Mouse (Mus musculus) liver, postnatal 0 days (tissue): ENCODE measurements around the gene Arl3.

Experiments used
- CTCF ChIP-seq: sonication (generic); IDR thresholded peaks from 2 replicates; pipeline ENCODE4 v1.5.1; 2016; ENCODE audit warnings: antibody characterized with exemption, low read depth
- EP300 ChIP-seq: IDR thresholded peaks from 2 replicates; pipeline ENCODE4 v1.6.1; 2016; ENCODE audit warnings: antibody characterized with exemption, low read depth, mild to moderate bottlenecking

DNA sequence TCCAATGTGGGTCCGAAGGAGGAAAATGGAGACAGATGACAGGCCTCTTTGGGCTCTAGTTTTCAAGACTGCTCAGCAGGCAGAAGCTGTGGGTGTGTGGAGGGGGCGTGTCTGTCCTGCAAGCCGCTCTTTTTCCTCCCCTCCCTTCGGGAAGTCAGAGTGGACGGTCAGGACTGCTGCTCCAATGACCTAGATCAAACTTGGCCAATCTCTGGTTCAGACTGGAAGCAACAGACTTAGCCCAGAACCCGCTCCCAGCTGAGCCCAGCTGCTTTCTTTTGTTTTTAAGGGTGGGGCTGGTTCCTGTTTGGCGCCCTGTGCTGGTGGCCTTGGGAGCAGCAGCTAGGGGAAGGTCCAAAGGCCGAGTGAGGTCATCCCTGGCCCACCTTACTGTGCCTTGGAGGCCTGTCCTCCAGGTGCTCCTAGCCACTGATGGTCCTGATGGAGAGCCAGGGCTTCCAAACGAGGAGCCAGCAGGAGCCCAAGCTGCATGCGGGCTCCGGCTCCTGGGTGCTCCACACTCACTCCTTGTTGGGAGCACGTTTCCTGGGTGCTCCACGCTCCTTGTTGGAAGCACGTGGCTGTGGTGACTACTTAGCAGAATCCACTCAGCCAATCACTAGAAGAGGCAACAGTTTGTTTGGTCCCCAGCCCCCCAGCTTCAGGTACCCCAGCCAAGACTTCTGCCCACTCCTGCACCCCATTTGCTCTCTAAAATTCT lies 48.2 kb downstream of the Arl3 start:
- TF ChIP-seq CTCF (peak; percentile 44), EP300 (no peak)
